In genomic region chr3:127802814-127803213, GRCm38 (mm10) we compare ENCODE assay signal across 11 mouse cellular contexts. TPM values are rescaled to one million over a fixed set of nuclear protein-coding genes. Genes with fewer than 3 reads are reported as not detected.
DNase-seq lines count a peak whose midpoint lies in the region; ATAC-seq and TF ChIP-seq lines count a peak whose summit lies in the region.
"Had no signal": no experiment of that assay in that cellular context is flagged by ENCODE, and none has a peak within 500 bp of the region (broad histone marks: within the 10 kb centered on the region; RNA-seq: fewer than 3 reads in every experiment).

No protein-coding gene starts in this region.

- DNase-seq in heart, adult 8-10 months (ENCODE audit: low spot score): peak; percentile 49
- no peak for DNase-seq in liver, adult 2 months (ENCODE audit: extremely low read depth, low read depth, low spot score)
- DNase-seq in liver: no peak
- no peak for DNase-seq in midbrain, postnatal 0 days (ENCODE audit: low spot score)
- DNase-seq: cerebellum, adult 11-12 months had no signal

- 41% methylated on average over 8 of the region's 8 CpGs for WGBS in heart, embryonic 11.5 days (ENCODE audit: insufficient replicate concordance)
- 49% methylated on average over 8 of the region's 8 CpGs for WGBS in liver, adult 2 months
- WGBS in midbrain, postnatal 0 days: 41% methylated on average over 8 of the region's 8 CpGs

- no peak for ATAC-seq in heart, embryonic 11.5 days (replicated peaks; ENCODE audit: insufficient number of reproducible peaks, low FRiP score, low TSS enrichment)
- peak; percentile 33 for ATAC-seq in granulocyte monocyte progenitor cell, adult 5-6 weeks (replicated peaks; ENCODE audit: poor library complexity, severe bottlenecking)
- ATAC-seq in megakaryocyte progenitor cell, adult 5-6 weeks (replicated peaks; ENCODE audit: poor library complexity): peak; percentile 10; the same call in 1 of the 2 replicates
- no peak for ATAC-seq in midbrain, postnatal 0 days (ENCODE audit: low FRiP score)
- ATAC-seq: forebrain, embryonic 14.5 days had no signal

- no peak overlapping the region for H3K9ac ChIP-seq in heart, embryonic 11.5 days (ENCODE audit: low read depth, low read length)
- H3K9ac ChIP-seq in liver, adult 2 months (ENCODE audit: low read depth, low read length): no peak overlapping the region; the same call in 1 of the 2 replicates
- no peak overlapping the region for H3K9ac ChIP-seq in midbrain, postnatal 0 days (replicated peaks; ENCODE audit: low read length, poor library complexity, severe bottlenecking)
- H3K9ac ChIP-seq: neural tube, embryonic 13.5 days had no signal

- TF ChIP-seq POLR2A in liver, adult 2 months (IDR thresholded peaks at IDR 0.05; ENCODE audit: extremely low read depth, insufficient read depth, low read length): no peak

- no peaks in the 10 kb centered on the region for H3K79me2 ChIP-seq in liver, adult 2 months (ENCODE audit: control insufficient read depth, insufficient read depth, low read length)

- TF ChIP-seq CTCF in liver, adult 2 months (IDR thresholded peaks at IDR 0.05; ENCODE audit: low read depth, low read length): no peak
- no peak for TF ChIP-seq CTCF in midbrain, postnatal 0 days (IDR thresholded peaks at IDR 0.05)

- peaks cover 3% of the 10 kb centered on the region for H3K36me3 ChIP-seq in heart, embryonic 11.5 days (ENCODE audit: control insufficient read depth, insufficient read depth, low read length)
- H3K36me3 ChIP-seq in liver, adult 2 months (ENCODE audit: control insufficient read depth, insufficient read depth, low read length): peaks cover 3% of the 10 kb centered on the region; the same call in 1 of the 2 replicates
- H3K36me3 ChIP-seq in midbrain, postnatal 0 days (ENCODE audit: insufficient read depth, low read length): peaks cover 9% of the 10 kb centered on the region

- no peaks in the 10 kb centered on the region for H3K9me3 ChIP-seq in heart, embryonic 11.5 days (replicated peaks; ENCODE audit: control insufficient read depth, low read length)
- no peaks in the 10 kb centered on the region for H3K9me3 ChIP-seq in midbrain, postnatal 0 days (ENCODE audit: low read length)
- H3K9me3 ChIP-seq: midbrain, embryonic 10.5 days; neural tube, embryonic 13.5 days had no signal

- H3K27ac ChIP-seq in heart, embryonic 11.5 days (ENCODE audit: low read depth, low read length): no peak overlapping the region
- H3K27ac ChIP-seq in liver, adult 2 months (replicated peaks; ENCODE audit: insufficient read depth, low read depth, low read length): peak overlapping the region; percentile 28; the same call in 1 of the 2 replicates
- H3K27ac ChIP-seq in midbrain, postnatal 0 days (ENCODE audit: low read depth, low read length): no peak overlapping the region
- H3K27ac ChIP-seq: midbrain, embryonic 10.5 days; neural tube, embryonic 13.5 days had no signal

- no peak overlapping the region for H3K4me2 ChIP-seq in heart, embryonic 11.5 days
- no peak overlapping the region for H3K4me2 ChIP-seq in midbrain, postnatal 0 days (ENCODE audit: low read depth, low read length, poor library complexity, severe bottlenecking)
- H3K4me2 ChIP-seq: neural tube, embryonic 13.5 days had no signal

- no peaks in the 10 kb centered on the region for H3K4me1 ChIP-seq in heart, embryonic 11.5 days (ENCODE audit: control insufficient read depth, insufficient read depth, low read length)
- no peaks in the 10 kb centered on the region for H3K4me1 ChIP-seq in liver, adult 2 months (ENCODE audit: control insufficient read depth, insufficient read depth, low read length)
- H3K4me1 ChIP-seq in midbrain, postnatal 0 days (ENCODE audit: insufficient read depth, low read length): no peaks in the 10 kb centered on the region
- H3K4me1 ChIP-seq: neural tube, embryonic 13.5 days had no signal

- no peak overlapping the region for H3K4me3 ChIP-seq in heart, embryonic 11.5 days (ENCODE audit: low read depth, low read length)
- peak overlapping the region; percentile 10; the same call in 1 of the 2 replicates for H3K4me3 ChIP-seq in liver, adult 2 months (ENCODE audit: insufficient read depth, low read depth, low read length)
- no peak overlapping the region for H3K4me3 ChIP-seq in midbrain, postnatal 0 days (ENCODE audit: low read depth, low read length)
- H3K4me3 ChIP-seq: midbrain, embryonic 10.5 days; neural tube, embryonic 13.5 days had no signal

- no peaks in the 10 kb centered on the region for H3K27me3 ChIP-seq in heart, embryonic 11.5 days (ENCODE audit: control insufficient read depth, insufficient read depth, low read length)
- H3K27me3 ChIP-seq in liver, adult 2 months (ENCODE audit: control insufficient read depth, insufficient read depth, low read length): no peaks in the 10 kb centered on the region
- H3K27me3 ChIP-seq in midbrain, postnatal 0 days (ENCODE audit: insufficient read depth, low read length): no peaks in the 10 kb centered on the region
- H3K27me3 ChIP-seq: neural tube, embryonic 13.5 days had no signal

RNA-seq across cellular contexts. Expression of gene Tifa, which starts 13.2 kb away (rescaled TPM):
- total RNA-seq in heart, adult 8-10 months (2022): 1 to 10 TPM; 1.6 to 2.4 (median 2.1) TPM
- polyA plus RNA-seq in heart, embryonic 11.5 days (2014; fragmentation: Nextera tagmentation; extraction: Ambion mirVana): 3.3 and 3.4 TPM in 2 replicates
- 19.8 and 24.8 TPM in 2 replicates for total RNA-seq in liver, adult 2 months (2014; rRNA removed)
- polyA plus RNA-seq in liver, adult 2 months (2012; rRNA removed): 8.4 and 12.5 TPM in 2 replicates
- 49.4 and 52.3 TPM in 2 replicates for total RNA-seq in granulocyte monocyte progenitor cell, adult 5-6 weeks (2014; fragmentation: Nextera tagmentation)
- 51.3 and 53.6 TPM in 2 replicates for total RNA-seq in granulocyte monocyte progenitor cell, adult 5-6 weeks (2017)
- total RNA-seq in megakaryocyte progenitor cell, adult 5-6 weeks (2015): 56.4 and 60.7 TPM in 2 replicates
- total RNA-seq in megakaryocyte progenitor cell, adult 5-6 weeks (2017): 53.6 and 57.0 TPM in 2 replicates
- 1.4 and 2.6 TPM in 2 replicates for total RNA-seq in midbrain, postnatal 0 days (2014; rRNA removed)
- 2.6 and 2.9 TPM in 2 replicates for polyA plus RNA-seq in midbrain, postnatal 0 days (2015; fragmentation: Nextera tagmentation; extraction: Ambion mirVana)

RNA-seq across cellular contexts. Expression of gene Alpk1, which starts 22.5 kb away (rescaled TPM):
- 1 to 10 TPM; 2.2 to 2.7 (median 2.4) TPM for total RNA-seq in heart, adult 8-10 months (2022)
- polyA plus RNA-seq in heart, embryonic 11.5 days (2014; fragmentation: Nextera tagmentation; extraction: Ambion mirVana): 0.72 and 1.2 TPM in 2 replicates
- total RNA-seq in liver, adult 2 months (2014; rRNA removed): 1.9 and 2.1 TPM in 2 replicates
- 0.21 and 0.39 TPM in 2 replicates for polyA plus RNA-seq in liver, adult 2 months (2012; rRNA removed)
- 10.5 and 16.1 TPM in 2 replicates for total RNA-seq in granulocyte monocyte progenitor cell, adult 5-6 weeks (2014; fragmentation: Nextera tagmentation)
- 14.9 and 19.7 TPM in 2 replicates for total RNA-seq in granulocyte monocyte progenitor cell, adult 5-6 weeks (2017)
- total RNA-seq in megakaryocyte progenitor cell, adult 5-6 weeks (2015): 7.1 and 10.3 TPM in 2 replicates
- total RNA-seq in megakaryocyte progenitor cell, adult 5-6 weeks (2017): 13.6 and 19.1 TPM in 2 replicates
- 0.60 and 0.99 TPM in 2 replicates for total RNA-seq in midbrain, postnatal 0 days (2014; rRNA removed)
- polyA plus RNA-seq in midbrain, postnatal 0 days (2015; fragmentation: Nextera tagmentation; extraction: Ambion mirVana): 0.20 and 0.25 TPM in 2 replicates

RNA-seq across cellular contexts. Expression of gene Ap1ar, which starts 34.5 kb away (rescaled TPM):
- 10 to 100 TPM; 19.0 to 22.9 (median 20.3) TPM for total RNA-seq in heart, adult 8-10 months (2022)
- 32.0 and 34.5 TPM in 2 replicates for polyA plus RNA-seq in heart, embryonic 11.5 days (2014; fragmentation: Nextera tagmentation; extraction: Ambion mirVana)
- total RNA-seq in liver, adult 2 months (2014; rRNA removed): 20.6 and 21.1 TPM in 2 replicates
- polyA plus RNA-seq in liver, adult 2 months (2012; rRNA removed): 10.0 and 21.4 TPM in 2 replicates
- 56.0 and 88.6 TPM in 2 replicates for total RNA-seq in granulocyte monocyte progenitor cell, adult 5-6 weeks (2014; fragmentation: Nextera tagmentation)
- total RNA-seq in granulocyte monocyte progenitor cell, adult 5-6 weeks (2017): 57.4 and 59.7 TPM in 2 replicates
- 60.0 and 69.6 TPM in 2 replicates for total RNA-seq in megakaryocyte progenitor cell, adult 5-6 weeks (2015)
- 56.3 and 71.7 TPM in 2 replicates for total RNA-seq in megakaryocyte progenitor cell, adult 5-6 weeks (2017)
- 111 and 119 TPM in 2 replicates for total RNA-seq in midbrain, postnatal 0 days (2014; rRNA removed)
- 71.2 and 78.6 TPM in 2 replicates for polyA plus RNA-seq in midbrain, postnatal 0 days (2015; fragmentation: Nextera tagmentation; extraction: Ambion mirVana)

Comparison
In these comparisons a context has a peak if more than half of its experiments do, and no peak if none do; other contexts are left out.
1. ATAC-seq: peak in granulocyte monocyte progenitor cell, adult 5-6 weeks (single experiment) and megakaryocyte progenitor cell, adult 5-6 weeks (single experiment); none in heart, embryonic 11.5 days (single experiment) and midbrain, postnatal 0 days (single experiment).